Mouse (Mus musculus) testis, adult 2 months (tissue): Measurements from ENCODE around the gene Gorasp1. TPM values are rescaled to one million over a fixed set of nuclear protein-coding genes. Genes with fewer than 3 reads are reported as not detected.

Experiments used
- H3K27ac ChIP-seq: fragments of 200-500 bp; 2 replicates; pipeline ENCODE4 v1.5.1; 2012; ENCODE audit warnings: low read depth, low read length; ENCODE audit not compliant: control insufficient read depth, insufficient read depth
- H3K27me3 ChIP-seq: fragments of 200-500 bp; 2 replicates; pipeline ENCODE4 v1.6.1; 2012; ENCODE audit warnings: mild to moderate bottlenecking, low read length, moderate library complexity; ENCODE audit not compliant: control insufficient read depth, insufficient read depth
- H3K36me3 ChIP-seq: fragments of 200-500 bp; 2 replicates; pipeline ENCODE4 v1.6.1; 2012; ENCODE audit warnings: mild to moderate bottlenecking, low read length; ENCODE audit not compliant: control insufficient read depth, insufficient read depth
- H3K4me1 ChIP-seq: fragments of 200-500 bp; 2 replicates; pipeline ENCODE4 v1.6.1; 2012; ENCODE audit warnings: low read length; ENCODE audit not compliant: control insufficient read depth, insufficient read depth
- H3K4me3 ChIP-seq: fragments of 200-500 bp; 2 replicates; pipeline ENCODE4 v1.5.1; 2012; ENCODE audit warnings: low read depth, mild to moderate bottlenecking, low read length, moderate library complexity, mixed read lengths; ENCODE audit not compliant: control insufficient read depth
- CTCF ChIP-seq: fragments of 200-500 bp; IDR thresholded peaks from 2 replicates; pipeline ENCODE4 v1.5.1; 2012; ENCODE audit warnings: low read depth, mild to moderate bottlenecking, inconsistent platforms, low read length, moderate library complexity; ENCODE audit not compliant: control insufficient read depth, insufficient read depth, insufficient replicate concordance
- POLR2A ChIP-seq: fragments of 200-500 bp; IDR thresholded peaks from 2 replicates; pipeline ENCODE4 v1.6.1; 2012; ENCODE audit warnings: low read depth, mild to moderate bottlenecking, inconsistent platforms, low read length, moderate library complexity; ENCODE audit not compliant: control insufficient read depth
- polyA plus RNA-seq: library from polyadenylated mRNA; depleted of rRNA; stranded (reverse); fragments of >200 nt; gene quantifications from 2 replicates; pipeline ENCODE4 v1.2.3, GENCODE M21; 2012

Gorasp1 gene
- polyA plus RNA-seq, 1 experiment: 11.5 TPM

- H3K27ac ChIP-seq: no peak overlapping the region
- no peaks in the 10 kb centered on the region for H3K4me1 ChIP-seq
- TF ChIP-seq POLR2A: no peak
- TF ChIP-seq CTCF: no peak
- no peaks in the 10 kb centered on the region for H3K27me3 ChIP-seq
- peaks cover 8% of the 10 kb centered on the region for H3K36me3 ChIP-seq
- H3K4me3 ChIP-seq: no peak overlapping the region
These were observed 12.2 kb downstream of the Gorasp1 start for GRCm38 (mm10) chr9:119925120-119925657.

GRCm38 (mm10) chr9:119923462-119923861, 13.9 kb downstream of the Gorasp1 start:
- H3K36me3 ChIP-seq: peaks cover 9% of the 10 kb centered on the region
- no peaks in the 10 kb centered on the region for H3K27me3 ChIP-seq
- no peaks in the 10 kb centered on the region for H3K4me1 ChIP-seq
- no peak for TF ChIP-seq CTCF
- TF ChIP-seq POLR2A: no peak
- H3K4me3 ChIP-seq: no peak overlapping the region
- no peak overlapping the region for H3K27ac ChIP-seq

GRCm38 (mm10) chr9:119919858-119920257, 17.5 kb downstream of the Gorasp1 start:
- no peak for TF ChIP-seq CTCF
- no peak for TF ChIP-seq POLR2A

GRCm38 (mm10) chr9:119913087-119913838, 24.1 kb downstream of the Gorasp1 start:
- H3K27me3 ChIP-seq: no peaks in the 10 kb centered on the region
- no peak overlapping the region for H3K27ac ChIP-seq
- no peak for TF ChIP-seq CTCF
- TF ChIP-seq POLR2A: no peak
- no peak overlapping the region for H3K4me3 ChIP-seq
- H3K36me3 ChIP-seq: peaks cover 12% of the 10 kb centered on the region
- no peaks in the 10 kb centered on the region for H3K4me1 ChIP-seq

More at GRCm38 (mm10) chr9:119919858-119920257, 17.5 kb downstream of the Gorasp1 start:
- H3K36me3 ChIP-seq: peaks cover 13% of the 10 kb centered on the region
- H3K4me1 ChIP-seq: no peaks in the 10 kb centered on the region
- H3K4me3 ChIP-seq: no peak overlapping the region
- H3K27ac ChIP-seq: no peak overlapping the region
- no peaks in the 10 kb centered on the region for H3K27me3 ChIP-seq

GRCm38 (mm10) chr9:119909931-119910330, 27.4 kb downstream of the Gorasp1 start:
- no peaks in the 10 kb centered on the region for H3K4me1 ChIP-seq
- H3K27me3 ChIP-seq: no peaks in the 10 kb centered on the region
- TF ChIP-seq POLR2A (no peak), CTCF (no peak)
- no peak overlapping the region for H3K4me3 ChIP-seq
- H3K36me3 ChIP-seq: peaks cover 12% of the 10 kb centered on the region
- H3K27ac ChIP-seq: no peak overlapping the region

- Histone ChIP-seq H3K36me3 (peaks cover 10% of the 10 kb centered on the region), H3K4me1 (no peaks in the 10 kb centered on the region), H3K27me3 (no peaks in the 10 kb centered on the region), H3K27ac (no peak overlapping the region), H3K4me3 (no peak overlapping the region)
- no peak for TF ChIP-seq CTCF
- no peak for TF ChIP-seq POLR2A
These were observed 28.7 kb downstream of the Gorasp1 start for GRCm38 (mm10) chr9:119908708-119909107.

GRCm38 (mm10) chr9:119902410-119903151, 34.8 kb downstream of the Gorasp1 start:
- no peaks in the 10 kb centered on the region for H3K27me3 ChIP-seq
- H3K4me1 ChIP-seq: no peaks in the 10 kb centered on the region
- H3K27ac ChIP-seq: no peak overlapping the region
- no peak overlapping the region for H3K4me3 ChIP-seq
- peaks cover 4% of the 10 kb centered on the region for H3K36me3 ChIP-seq
- TF ChIP-seq POLR2A (no peak), CTCF (no peak)
